ENCODE assay signal across 9 mouse cellular contexts in genomic region chr14:21115888-21116460, GRCm38 (mm10).
A peak's percentile ranks its signal among the peaks of the same experiment; 100 is the strongest.
DNase-seq lines count a peak whose midpoint lies in the region; ATAC-seq lines count a peak whose summit lies in the region.
"Had no signal": no experiment of that assay in that cellular context is flagged by ENCODE, and none has a peak within 500 bp of the region (broad histone marks: within the 10 kb centered on the region; RNA-seq: fewer than 3 reads in every experiment).

No protein-coding gene starts in this region.

- WGBS in kidney, embryonic 14.5 days, result 55% methylated on average over 3 of the region's 3 CpGs
- WGBS in hindbrain, embryonic 13.5 days, result 66% methylated on average over 3 of the region's 3 CpGs
- 57% methylated on average over 3 of the region's 3 CpGs for WGBS in midbrain, embryonic 16.5 days

- no peaks in the 10 kb centered on the region for H3K27me3 ChIP-seq in kidney, embryonic 14.5 days (ENCODE audit: control insufficient read depth, insufficient read depth, low read length)
- no peaks in the 10 kb centered on the region for H3K27me3 ChIP-seq in splenic B cell, adult 2 months (ENCODE audit: control insufficient read depth, insufficient read depth, low read length, poor library complexity, severe bottlenecking)
- H3K27me3 ChIP-seq in hindbrain, embryonic 13.5 days, result no peaks in the 10 kb centered on the region
- no peaks in the 10 kb centered on the region for H3K27me3 ChIP-seq in midbrain, embryonic 16.5 days (ENCODE audit: control insufficient read depth, insufficient read depth, low read depth, low read length)
- H3K27me3 ChIP-seq: lung, embryonic 15.5 days had no signal

- H3K9me3 ChIP-seq in kidney, embryonic 14.5 days (ENCODE audit: control insufficient read depth, low read length), result no peaks in the 10 kb centered on the region
- H3K9me3 ChIP-seq in hindbrain, embryonic 13.5 days, result no peaks in the 10 kb centered on the region
- H3K9me3 ChIP-seq in midbrain, embryonic 16.5 days (replicated peaks; ENCODE audit: control insufficient read depth, low read length, poor library complexity, severe bottlenecking), result no peaks in the 10 kb centered on the region
- H3K9me3 ChIP-seq: lung, embryonic 15.5 days had no signal

- H3K9ac ChIP-seq in kidney, embryonic 14.5 days (ENCODE audit: low read depth, low read length), result no peak overlapping the region
- no peak overlapping the region for H3K9ac ChIP-seq in hindbrain, embryonic 13.5 days
- no peak overlapping the region for H3K9ac ChIP-seq in midbrain, embryonic 16.5 days (ENCODE audit: low read depth, low read length)
- H3K9ac ChIP-seq: lung, embryonic 15.5 days had no signal

- no peak overlapping the region for H3K4me2 ChIP-seq in kidney, embryonic 14.5 days (replicated peaks; ENCODE audit: low read depth, low read length)
- no peak overlapping the region for H3K4me2 ChIP-seq in hindbrain, embryonic 13.5 days
- no peak overlapping the region for H3K4me2 ChIP-seq in midbrain, embryonic 16.5 days (ENCODE audit: low read length)
- H3K4me2 ChIP-seq: lung, embryonic 15.5 days had no signal

- ATAC-seq in kidney, embryonic 14.5 days (ENCODE audit: low FRiP score, low TSS enrichment), result no peak
- no peak for ATAC-seq in hindbrain, embryonic 13.5 days (ENCODE audit: low FRiP score)
- ATAC-seq in midbrain, embryonic 16.5 days, result no peak

- no peak overlapping the region for H3K4me3 ChIP-seq in kidney, embryonic 14.5 days (ENCODE audit: low read length)
- H3K4me3 ChIP-seq in hindbrain, embryonic 13.5 days, result no peak overlapping the region
- H3K4me3 ChIP-seq in midbrain, embryonic 16.5 days (ENCODE audit: low read depth, low read length), result no peak overlapping the region
- H3K4me3 ChIP-seq: lung, embryonic 15.5 days had no signal

- no peak overlapping the region for H3K27ac ChIP-seq in kidney, embryonic 14.5 days (ENCODE audit: low read depth, low read length)
- no peak overlapping the region for H3K27ac ChIP-seq in hindbrain, embryonic 13.5 days
- no peak overlapping the region for H3K27ac ChIP-seq in midbrain, embryonic 16.5 days (ENCODE audit: low read length)
- H3K27ac ChIP-seq: lung, embryonic 15.5 days had no signal

- peak; percentile 48 for DNase-seq in kidney, adult 11 months
- peak; percentile 10 for DNase-seq in MEL-GATA-1-ER (ENCODE audit: extremely low read depth, low read depth)
- DNase-seq in brain, adult 2 months (ENCODE audit: low read depth, low spot score), result peak; percentile 47
- DNase-seq in kidney, postnatal 25 days, result peak; percentile 43 to 50
- DNase-seq in splenic B cell, adult 2 months (ENCODE audit: low read depth, low spot score), result peak; percentile 25

- no peaks in the 10 kb centered on the region for H3K36me3 ChIP-seq in kidney, embryonic 14.5 days (ENCODE audit: control insufficient read depth, insufficient read depth, low read length)
- no peaks in the 10 kb centered on the region for H3K36me3 ChIP-seq in splenic B cell, adult 2 months (ENCODE audit: control insufficient read depth, insufficient read depth, low read length, poor library complexity, severe bottlenecking)
- H3K36me3 ChIP-seq in hindbrain, embryonic 13.5 days, result no peaks in the 10 kb centered on the region
- H3K36me3 ChIP-seq in midbrain, embryonic 16.5 days (ENCODE audit: control insufficient read depth, insufficient read depth, low read length), result no peaks in the 10 kb centered on the region
- H3K36me3 ChIP-seq: lung, embryonic 15.5 days had no signal

- H3K4me1 ChIP-seq in kidney, embryonic 14.5 days (ENCODE audit: control insufficient read depth, insufficient read depth, low read length), result no peaks in the 10 kb centered on the region
- H3K4me1 ChIP-seq in hindbrain, embryonic 13.5 days (replicated peaks), result no peaks in the 10 kb centered on the region
- no peaks in the 10 kb centered on the region for H3K4me1 ChIP-seq in midbrain, embryonic 16.5 days (ENCODE audit: control insufficient read depth, insufficient read depth, low read length)
- H3K4me1 ChIP-seq: lung, embryonic 15.5 days had no signal
